Mouse (Mus musculus): ENCODE results near the gene Sesn1.

DNA sequence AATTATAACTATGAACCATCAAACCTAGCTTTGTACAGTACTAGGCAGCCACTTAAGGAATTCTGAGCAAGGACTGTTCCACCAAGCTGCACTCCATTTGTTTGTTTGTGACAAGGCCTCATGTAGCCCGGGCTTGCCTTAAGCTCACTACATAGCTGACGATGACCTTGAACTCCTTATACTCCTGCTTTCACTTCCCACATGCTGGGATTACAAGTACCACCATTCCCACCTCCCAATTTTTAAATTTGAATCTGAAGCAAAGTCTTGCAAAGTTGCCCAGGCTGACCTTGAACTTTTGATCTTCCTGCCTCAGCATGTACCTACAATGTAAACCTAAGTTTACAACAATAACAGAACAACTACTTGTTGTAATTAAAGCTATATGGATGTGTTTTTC is 20.2 kb downstream of the Sesn1 start:
- TF ChIP-seq POLR2A (IDR thresholded peaks at IDR 0.05; ENCODE audit: insufficient read depth, low read length) (no peak), EP300 (IDR thresholded peaks at IDR 0.05; ENCODE audit: insufficient read depth, low read depth, low read length) (no peak)
